Mouse (Mus musculus): ENCODE measurements at regions not wholly inside any gene's neighbourhood (a gene's known extent, or its start where the extent isn't known, plus 50 kb on each side); places are given as distances from the start of the nearest gene placed in this dataset.

DNA sequence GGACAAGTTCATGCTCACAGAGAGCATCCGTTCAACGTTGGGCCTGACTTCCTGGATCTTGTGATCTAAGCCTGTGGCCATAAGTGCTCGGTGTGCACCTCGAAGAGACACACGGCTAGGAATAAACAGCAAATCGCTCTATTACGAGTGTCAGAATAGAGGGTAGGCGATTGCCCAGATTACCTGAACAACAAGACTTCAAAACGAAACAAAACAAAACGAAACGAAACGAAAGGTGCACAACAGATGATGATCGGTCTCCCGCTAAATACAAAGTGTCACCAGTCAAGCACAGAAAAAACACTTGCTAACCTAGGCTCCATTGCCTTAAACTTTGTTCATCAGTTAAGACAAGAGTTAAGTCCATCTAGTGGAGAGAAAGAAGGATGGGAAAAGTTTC lies 67.4 kb downstream of the Pdia4 start:
- peak; percentile 0 for DNase-seq

DNA sequence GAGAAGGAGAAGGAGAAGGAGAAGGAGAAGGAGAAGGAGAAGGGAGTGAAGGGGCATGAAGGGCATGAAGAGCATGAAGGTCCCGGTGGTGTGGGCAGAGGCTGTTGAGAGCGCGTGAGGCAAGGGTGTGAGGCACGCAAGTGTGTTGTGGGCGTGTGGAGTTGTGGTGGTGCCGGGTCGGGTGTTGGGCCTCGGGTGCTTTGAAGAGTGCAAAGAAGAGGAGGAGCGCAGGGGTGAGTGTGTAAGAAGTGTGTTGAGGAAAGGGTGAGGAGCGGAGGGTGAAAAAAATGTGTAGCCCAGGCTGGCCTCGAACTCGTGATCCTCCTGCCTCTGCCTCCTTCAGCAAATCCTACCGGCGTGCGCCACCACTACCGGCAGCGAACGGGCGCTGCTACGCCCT lies 69.4 kb downstream of the Pdia4 start:
- peak; percentile 9 for DNase-seq

DNA sequence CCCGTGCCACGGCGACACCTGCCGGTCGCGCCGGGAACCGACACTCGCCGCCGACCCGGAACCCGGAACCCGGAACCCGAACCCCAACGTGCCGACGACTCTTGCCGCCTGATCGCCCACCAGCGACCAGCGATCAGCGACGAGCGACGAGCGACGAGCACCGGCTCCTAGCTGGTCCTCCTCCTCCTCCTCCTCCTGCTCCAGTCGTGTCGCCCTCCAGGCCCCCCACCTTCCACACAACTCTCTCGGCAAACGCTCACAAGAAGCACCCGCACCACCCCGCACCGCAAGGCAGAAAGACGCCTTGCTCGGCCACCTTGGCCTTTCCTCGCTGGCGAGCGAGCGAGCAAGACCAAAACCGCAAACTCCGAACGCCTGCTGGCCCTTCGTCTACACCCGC lies 73.0 kb downstream of the Pdia4 start:
- peak; percentile 6 for DNase-seq

DNA sequence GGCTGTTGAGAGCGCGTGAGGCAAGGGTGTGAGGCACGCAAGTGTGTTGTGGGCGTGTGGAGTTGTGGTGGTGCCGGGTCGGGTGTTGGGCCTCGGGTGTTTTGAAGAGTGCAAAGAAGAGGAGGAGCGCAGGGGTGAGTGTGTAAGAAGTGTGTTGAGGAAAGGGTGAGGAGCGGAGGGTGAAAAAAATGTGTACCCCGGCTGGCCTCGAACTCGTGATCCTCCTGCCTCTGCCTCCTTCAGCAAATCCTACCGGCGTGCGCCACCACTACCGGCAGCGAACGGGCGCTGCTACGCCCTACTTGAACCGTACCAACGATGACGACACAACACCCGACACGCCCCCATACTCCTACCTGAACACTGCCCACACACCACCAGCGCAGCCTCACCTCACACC lies 73.5 kb downstream of the Pdia4 start:
- peak; percentile 65 for DNase-seq

DNA sequence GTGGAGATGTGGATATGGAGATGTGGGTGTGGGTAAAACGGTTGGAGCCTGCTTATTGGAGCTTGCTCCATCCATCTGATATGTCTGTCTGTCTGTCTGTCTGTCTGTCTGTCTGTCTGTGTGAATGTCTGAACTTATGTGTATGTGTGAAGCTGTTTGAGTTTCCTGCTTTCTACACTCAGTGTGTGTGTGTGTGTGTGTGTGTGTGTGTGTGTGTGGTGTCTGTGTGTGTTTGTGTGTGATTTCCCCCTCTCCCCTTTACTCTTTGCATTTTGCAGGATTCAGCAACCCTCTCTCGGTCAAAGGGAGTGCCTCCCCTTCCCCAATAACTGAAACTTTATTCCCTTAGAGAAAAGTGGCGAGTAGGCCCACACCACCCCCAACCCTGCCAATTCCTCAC lies 75.3 kb downstream of the Pdia4 start:
- peak; percentile 7 for DNase-seq
